Mouse (Mus musculus) embryonic fibroblast, embryonic 13.5 days (primary cell): ENCODE measurements around the gene Rap1b.

Source experiments
- CTCF ChIP-seq: IDR thresholded peaks from 2 replicates; pipeline ENCODE4 v1.5.1; 2011; ENCODE audit warnings: mild to moderate bottlenecking, control low read depth, low read length, moderate library complexity, borderline replicate concordance; ENCODE audit not compliant: insufficient read depth
- POLR2A ChIP-seq: IDR thresholded peaks from 2 replicates; pipeline ENCODE4 v1.6.1; 2011; ENCODE audit warnings: low read depth, mild to moderate bottlenecking, control low read depth, low read length, moderate library complexity

- TF ChIP-seq CTCF (no peak), POLR2A (no peak)
Measured at GRCm38 (mm10) chr10:117777103-117777470, 68.7 kb downstream of the Rap1b start.
